Mouse (Mus musculus): ENCODE measurements around the gene Cpsf3.

GRCm38 (mm10) chr12:21333766-21334165 is 48.6 kb downstream of the Cpsf3 start:
- TF ChIP-seq CTCF (IDR thresholded peaks at IDR 0.05; ENCODE audit: low read depth, low read length) (no peak), POLR2AphosphoS5 (IDR thresholded peaks at IDR 0.05; ENCODE audit: insufficient replicate concordance, low read depth, low read length) (no peak), GATA1 (IDR thresholded peaks at IDR 0.05; ENCODE audit: borderline replicate concordance, low read length) (no peak), GATA2 (IDR thresholded peaks at IDR 0.05; ENCODE audit: borderline replicate concordance, low read depth, low read length) (no peak), TAL1 (conservative IDR thresholded peaks at IDR 0.05; ENCODE audit: low read depth, low read length) (no peak)

Measured in G1E (cell line).